Mouse (Mus musculus) gastrocnemius, postnatal 36 days (tissue): Measurements from ENCODE around the gene Snx25. TPM values are rescaled to one million over a fixed set of nuclear protein-coding genes. Genes with fewer than 3 reads are reported as not detected.

Experiments
- total RNA-seq, 2 experiments: library from RNA; stranded (reverse); gene quantifications; 2 replicates each; pipeline ENCODE4 v1.2.3; 2021

Gene Snx25
- total RNA-seq, 2 experiments from 2014 or later = 4.1 to 7.8 TPM

Other genes with a start within 250 kb of the Snx25 start
- not detected for gene Ccdc110, start 217.5 kb downstream of the Snx25 start, total RNA-seq
- under 1 TPM; 0.27 to 0.31 TPM for gene 1700029J07Rik, start 176.9 kb downstream of the Snx25 start, total RNA-seq
- gene Ufsp2, start 176.6 kb downstream of the Snx25 start, total RNA-seq = 10 to 100 TPM; 34.8 to 39.5 TPM
- 1 to 10 TPM in 1 of 2 experiments, under 1 TPM in 1; 0.94 to 2.9 TPM for gene Lrp2bp, start 152.9 kb downstream of the Snx25 start, total RNA-seq
- 1 to 10 TPM; 1.9 to 2.0 TPM for gene Ankrd37, start 146.5 kb downstream of the Snx25 start, total RNA-seq
- gene Cfap97, start 388 bp downstream of the Snx25 start, total RNA-seq = 10 to 100 TPM in 1 of 2 experiments, 1 to 10 TPM in 1; 9.4 to 11.5 TPM
- gene Slc25a4, start 59.1 kb upstream of the Snx25 start, total RNA-seq = 1,000 to 10,000 TPM; 2,982 to 3,031 TPM
- 1 to 10 TPM in 1 of 2 experiments, under 1 TPM in 1; 0.77 to 1.1 TPM for gene Helt, start 142.5 kb upstream of the Snx25 start, total RNA-seq